9 mouse cellular contexts compared by ENCODE assay signal in genomic region chr10:95266041-95266762, GRCm38 (mm10). TPM values are rescaled to one million over a fixed set of nuclear protein-coding genes. Genes with fewer than 3 reads are reported as not detected.
DNase-seq lines count a peak whose midpoint lies in the region; ATAC-seq and TF ChIP-seq lines count a peak whose summit lies in the region.
"Had no signal": no experiment of that assay in that cellular context is flagged by ENCODE, and none has a peak within 500 bp of the region (broad histone marks: within the 10 kb centered on the region; RNA-seq: fewer than 3 reads in every experiment).

No protein-coding gene starts in this region.

- WGBS in intestine, embryonic 14.5 days = 42% methylated on average over 10 of the region's 10 CpGs
- 77% methylated on average over 10 of the region's 10 CpGs for WGBS in olfactory bulb, adult 2 months

- no peaks in the 10 kb centered on the region for H3K36me3 ChIP-seq in intestine, embryonic 14.5 days (ENCODE audit: control insufficient read depth, insufficient read depth, low read length)

- H3K4me3 ChIP-seq in brown adipose tissue, adult 24 weeks (ENCODE audit: insufficient read depth, low read depth, low read length) = 0 out of 2 replicates have a peak overlapping the region, but pooled peaks have one; percentile 10
- no peak overlapping the region for H3K4me3 ChIP-seq in intestine, embryonic 14.5 days (ENCODE audit: low read depth, low read length)
- no peak overlapping the region for H3K4me3 ChIP-seq in olfactory bulb, adult 2 months (ENCODE audit: insufficient read depth, low read depth, low read length)

- no peak for ATAC-seq in intestine, embryonic 14.5 days (replicated peaks; ENCODE audit: low FRiP score, low TSS enrichment, low read depth)

- peaks cover 11% of the 10 kb centered on the region for H3K4me1 ChIP-seq in brown adipose tissue, adult 24 weeks (ENCODE audit: control insufficient read depth, insufficient read depth, insufficient read length, low read length)
- peaks cover 13% of the 10 kb centered on the region for H3K4me1 ChIP-seq in intestine, embryonic 14.5 days (replicated peaks; ENCODE audit: control insufficient read depth, insufficient read depth, low read length)
- peaks cover 10% of the 10 kb centered on the region for H3K4me1 ChIP-seq in olfactory bulb, adult 2 months (ENCODE audit: control insufficient read depth, insufficient read depth, low read length)

- H3K27me3 ChIP-seq in intestine, embryonic 14.5 days (replicated peaks; ENCODE audit: control insufficient read depth, insufficient read depth, low read length) = no peaks in the 10 kb centered on the region; the same call in 1 of the 2 replicates

- TF ChIP-seq CTCF in olfactory bulb, adult 2 months (IDR thresholded peaks at IDR 0.05; ENCODE audit: insufficient read depth, low read depth, low read length) = no peak

- intact Hi-C loops in left cerebral cortex, postnatal 10 days (cut with DNase I) = loop anchor here (5.0 kb wide), 2 partner anchors 56 to 151 kb away; partner anchors contain the start of genes Cradd and Socs2

- peak overlapping the region; percentile 14 for H3K27ac ChIP-seq in brown adipose tissue, adult 24 weeks (replicated peaks; ENCODE audit: low read depth, low read length)
- H3K27ac ChIP-seq in intestine, embryonic 14.5 days (ENCODE audit: low read depth) = peak overlapping the region; percentile 43; the same call in 1 of the 2 replicates
- peak overlapping the region; percentile 4 for H3K27ac ChIP-seq in olfactory bulb, adult 2 months (ENCODE audit: insufficient read depth, low read depth, low read length)
- H3K27ac ChIP-seq: macrophage had no signal

- no peak overlapping the region for H3K9ac ChIP-seq in intestine, embryonic 14.5 days (ENCODE audit: low read length)

- H3K9me3 ChIP-seq in intestine, embryonic 14.5 days (ENCODE audit: control insufficient read depth, low read length) = no peaks in the 10 kb centered on the region

- peak; percentile 35 to 36 for DNase-seq in lung, adult 18-20 months
- DNase-seq in lung, postnatal 10 days = no peak
- DNase-seq in intestine, embryonic 14.5 days (ENCODE audit: low spot score) = peak; percentile 67
- DNase-seq in kidney, adult 18-20 months = no peak
- DNase-seq in left cerebral cortex, postnatal 10 days (ENCODE audit: extremely low spot score in 1 of 2, low spot score in 2 of 2) = no peak
- no peak for DNase-seq in right cerebral cortex, postnatal 4 days

- no peak for TF ChIP-seq POLR2A in olfactory bulb, adult 2 months (IDR thresholded peaks at IDR 0.05; ENCODE audit: insufficient read depth, low read depth, low read length)

- H3K4me2 ChIP-seq in intestine, embryonic 14.5 days (ENCODE audit: low read length) = peak overlapping the region; percentile 38

RNA-seq across cellular contexts. Expression of gene Cradd, which starts 57.7 kb away (rescaled TPM):
- polyA plus RNA-seq in brown adipose tissue, adult 24 weeks (2012; ENCODE audit: insufficient read depth, insufficient read length, missing spikeins) = 6.2 and 6.5 TPM in 2 replicates
- 13.6 and 14.5 TPM in 2 replicates for polyA plus RNA-seq in intestine, embryonic 14.5 days (2014; fragmentation: Nextera tagmentation; extraction: Ambion mirVana)
- not detected in 2 replicates for polyA plus RNA-seq in olfactory bulb, adult 2 months (2012; ENCODE audit: insufficient read depth, insufficient read length, low replicate concordance, missing spikeins)
- total RNA-seq in left cerebral cortex, postnatal 10 days (2021) = 1 to 10 TPM; 7.1 to 7.8 TPM

Comparison
In these comparisons a context has a peak if more than half of its experiments do, and no peak if none do; other contexts are left out.
1. DNase-seq: peak in lung, adult 18-20 months (2 of 2) and intestine, embryonic 14.5 days (single experiment); none in lung, postnatal 10 days (single experiment), kidney, adult 18-20 months (single experiment), left cerebral cortex, postnatal 10 days (0 of 2) and right cerebral cortex, postnatal 4 days (single experiment).
2. Peak in every context shown above with its lines, with median percentiles within 50 percentile points of each other: H3K27ac ChIP-seq.